Comparison of ENCODE assay signal across 23 mouse cellular contexts in genomic region chr2:104558938-104559337, GRCm38 (mm10). TPM values are rescaled to one million over a fixed set of nuclear protein-coding genes. Genes with fewer than 3 reads are reported as not detected.
DNase-seq lines count a peak whose midpoint lies in the region; ATAC-seq and TF ChIP-seq lines count a peak whose summit lies in the region.
"Had no signal": no experiment of that assay in that cellular context is flagged by ENCODE, and none has a peak within 500 bp of the region (broad histone marks: within the 10 kb centered on the region; RNA-seq: fewer than 3 reads in every experiment).

No protein-coding gene starts in this region.

- in situ Hi-C loops in ES-E14 (cut with MboI; ENCODE audit: low sequenced_read_pairs in 2 of 2, unreplicated experiment in 2 of 2), result no loop called here

- H3K27ac ChIP-seq in midbrain, embryonic 13.5 days, result no peak overlapping the region
- H3K27ac ChIP-seq in midbrain, embryonic 11.5 days (ENCODE audit: low read depth, low read length), result no peak overlapping the region
- peak overlapping the region; percentile 32; the same call in 1 of the 2 replicates for H3K27ac ChIP-seq in ES-E14 (ENCODE audit: insufficient read depth, low read depth, low read length, poor library complexity, severe bottlenecking)
- no peak overlapping the region for H3K27ac ChIP-seq in stomach, postnatal 0 days (replicated peaks)
- H3K27ac ChIP-seq: heart, embryonic 15.5 days; hindbrain, embryonic 15.5 days; layer of hippocampus, adult 2 months; left cerebral cortex, adult 2 months; limb, embryonic 12.5 days; liver, embryonic 14.5 days had no signal

- no peak for TF ChIP-seq CTCF in stomach, postnatal 0 days (IDR thresholded peaks at IDR 0.05; ENCODE audit: low read depth)

- 0 out of 2 replicates have a peak, but pooled peaks cover 3% of the 10 kb centered on the region for H3K4me1 ChIP-seq in midbrain, embryonic 13.5 days (replicated peaks)
- H3K4me1 ChIP-seq in midbrain, embryonic 11.5 days (ENCODE audit: control insufficient read depth, insufficient read depth, low read length), result no peaks in the 10 kb centered on the region
- peaks cover 4 to 6% of the 10 kb centered on the region in 2 experiments; a peak in 2 of 4 replicates for H3K4me1 ChIP-seq in ES-E14 (ENCODE audit: control insufficient read depth in 2 of 2, insufficient read depth in 2 of 2, low read length in 2 of 2, poor library complexity in 1 of 2)
- H3K4me1 ChIP-seq in stomach, postnatal 0 days (replicated peaks; ENCODE audit: control insufficient read depth, insufficient read depth), result no peaks in the 10 kb centered on the region
- H3K4me1 ChIP-seq: heart, embryonic 15.5 days; hindbrain, embryonic 15.5 days; limb, embryonic 12.5 days had no signal

- H3K9me3 ChIP-seq in midbrain, embryonic 13.5 days, result no peaks in the 10 kb centered on the region
- H3K9me3 ChIP-seq in midbrain, embryonic 11.5 days (ENCODE audit: control insufficient read depth, low read length), result no peaks in the 10 kb centered on the region
- H3K9me3 ChIP-seq in ES-E14 (ENCODE audit: control insufficient read depth, insufficient read depth, low read depth, low read length), result no peaks in the 10 kb centered on the region
- H3K9me3 ChIP-seq in stomach, postnatal 0 days (ENCODE audit: control insufficient read depth, low read length), result no peaks in the 10 kb centered on the region
- H3K9me3 ChIP-seq: heart, embryonic 15.5 days; hindbrain, embryonic 15.5 days; limb, embryonic 12.5 days had no signal

- DNase-seq in embryo, embryonic 10 days (ENCODE audit: low spot score), result peak; percentile 7
- DNase-seq in embryo, embryonic 9.5 days (ENCODE audit: extremely low spot score), result no peak
- no peak for DNase-seq in midbrain, embryonic 11.5 days (ENCODE audit: low spot score, missing footprints)
- DNase-seq in ES-E14 (ENCODE audit: low read depth, low spot score), result peak; percentile 62
- peak; percentile 13 for DNase-seq in mesoderm, embryonic 11.5 days (ENCODE audit: low read depth, low spot score)
- DNase-seq in stomach, postnatal 0 days (ENCODE audit: low spot score), result no peak
- no peak for DNase-seq in layer of hippocampus, adult 9-11 months
- DNase-seq: adrenal gland, adult 2 months; cerebellum, postnatal 10 days; forebrain, postnatal 0 days; heart, adult 18-20 months; kidney, adult 11 months; kidney, postnatal 10 days; right cerebral cortex, postnatal 14 days; thymus, postnatal 25 days had no signal

- 71% methylated on average over 6 of the region's 6 CpGs for WGBS in midbrain, embryonic 13.5 days
- WGBS in midbrain, embryonic 11.5 days, result 71% methylated on average over 6 of the region's 6 CpGs
- WGBS in stomach, postnatal 0 days, result 67% methylated on average over 6 of the region's 6 CpGs

- no peak overlapping the region for H3K4me2 ChIP-seq in midbrain, embryonic 13.5 days (replicated peaks)
- H3K4me2 ChIP-seq in midbrain, embryonic 11.5 days, result no peak overlapping the region
- H3K4me2 ChIP-seq in stomach, postnatal 0 days (replicated peaks; ENCODE audit: low read depth), result no peak overlapping the region
- H3K4me2 ChIP-seq: heart, embryonic 15.5 days; hindbrain, embryonic 15.5 days; limb, embryonic 12.5 days had no signal

- H3K36me3 ChIP-seq in midbrain, embryonic 13.5 days, result no peaks in the 10 kb centered on the region
- H3K36me3 ChIP-seq in midbrain, embryonic 11.5 days (ENCODE audit: control insufficient read depth, insufficient read depth, low read length), result no peaks in the 10 kb centered on the region
- H3K36me3 ChIP-seq in ES-E14 (ENCODE audit: control insufficient read depth, insufficient read depth, low read length, poor library complexity, severe bottlenecking), result peaks cover 14% of the 10 kb centered on the region
- no peaks in the 10 kb centered on the region for H3K36me3 ChIP-seq in stomach, postnatal 0 days (ENCODE audit: control insufficient read depth, insufficient read depth, low read length)
- H3K36me3 ChIP-seq: heart, embryonic 15.5 days; hindbrain, embryonic 15.5 days; limb, embryonic 12.5 days had no signal

- no peak overlapping the region for H3K4me3 ChIP-seq in midbrain, embryonic 13.5 days (replicated peaks)
- H3K4me3 ChIP-seq in midbrain, embryonic 11.5 days (ENCODE audit: low read depth, low read length), result no peak overlapping the region
- peak overlapping the region; percentile 72 to 73 for H3K4me3 ChIP-seq in ES-E14 (ENCODE audit: insufficient read depth in 1 of 2, low read depth in 1 of 2, low read length in 2 of 2, poor library complexity in 1 of 2, severe bottlenecking in 1 of 2)
- H3K4me3 ChIP-seq in stomach, postnatal 0 days (ENCODE audit: low read depth, low read length), result no peak overlapping the region
- H3K4me3 ChIP-seq: heart, embryonic 15.5 days; hindbrain, embryonic 15.5 days; layer of hippocampus, adult 2 months; left cerebral cortex, adult 2 months; limb, embryonic 12.5 days had no signal

- TF ChIP-seq EP300 in stomach, postnatal 0 days (optimal IDR thresholded peaks at IDR 0.05), result no peak

- H3K9ac ChIP-seq in midbrain, embryonic 13.5 days (replicated peaks), result no peak overlapping the region
- H3K9ac ChIP-seq in midbrain, embryonic 11.5 days (ENCODE audit: low read length), result no peak overlapping the region
- peak overlapping the region; percentile 83 for H3K9ac ChIP-seq in ES-E14 (ENCODE audit: insufficient read depth, low read depth, low read length, poor library complexity, severe bottlenecking)
- H3K9ac ChIP-seq in stomach, postnatal 0 days (ENCODE audit: low read length), result no peak overlapping the region
- H3K9ac ChIP-seq: forebrain, postnatal 0 days; heart, embryonic 15.5 days; hindbrain, embryonic 15.5 days; limb, embryonic 12.5 days; liver, embryonic 14.5 days had no signal

- no peaks in the 10 kb centered on the region for H3K27me3 ChIP-seq in midbrain, embryonic 13.5 days
- H3K27me3 ChIP-seq in midbrain, embryonic 11.5 days (ENCODE audit: control insufficient read depth, insufficient read depth, low read length), result no peaks in the 10 kb centered on the region
- H3K27me3 ChIP-seq in stomach, postnatal 0 days (ENCODE audit: control insufficient read depth, insufficient read depth, low read length), result no peaks in the 10 kb centered on the region
- H3K27me3 ChIP-seq: heart, embryonic 15.5 days; hindbrain, embryonic 15.5 days; limb, embryonic 12.5 days had no signal

- ATAC-seq in midbrain, embryonic 13.5 days, result 0 out of 2 replicates have a peak, but pooled peaks have one; percentile 53
- no peak for ATAC-seq in midbrain, embryonic 11.5 days (ENCODE audit: low FRiP score)
- ATAC-seq in stomach, postnatal 0 days (ENCODE audit: low FRiP score, low TSS enrichment), result no peak
- ATAC-seq: forebrain, postnatal 0 days; lung, postnatal 0 days had no signal

TF ChIP-seq in ES-E14, 5 proteins besides CTCF, POLR2A, EP300 and RAD21:
- TF ChIP-seq ZNF384 (IDR thresholded peaks at IDR 0.05; ENCODE audit: low read depth, low read length), result no peak
- TF ChIP-seq ZC3H11A (IDR thresholded peaks at IDR 0.05; ENCODE audit: borderline replicate concordance, low read depth, low read length), result no peak
- no peak for TF ChIP-seq MAFK (IDR thresholded peaks at IDR 0.05; ENCODE audit: insufficient read depth, low read depth, low read length)
- TF ChIP-seq HCFC1 (IDR thresholded peaks at IDR 0.05; ENCODE audit: borderline replicate concordance, insufficient read depth, low read length), result no peak
- no peak for TF ChIP-seq CHD2 (IDR thresholded peaks at IDR 0.05; ENCODE audit: low read depth, low read length)

RNA-seq across cellular contexts. Expression of gene Cstf3, which starts 31.4 kb away (rescaled TPM):
- polyA plus RNA-seq in midbrain, embryonic 13.5 days (2015; fragmentation: Nextera tagmentation; extraction: Ambion mirVana), result 109 and 127 TPM in 2 replicates
- 94.8 and 106 TPM in 2 replicates for polyA plus RNA-seq in midbrain, embryonic 11.5 days (2014; fragmentation: Nextera tagmentation; extraction: Ambion mirVana)
- total RNA-seq in ES-E14 (2012; rRNA removed), result 23.3 and 31.8 TPM in 2 replicates
- polyA plus RNA-seq in stomach, postnatal 0 days (2015; fragmentation: Nextera tagmentation; extraction: Ambion mirVana), result 32.9 and 33.4 TPM in 2 replicates

Comparison
In these comparisons a context has a peak if more than half of its experiments do, and no peak if none do; other contexts are left out.
1. DNase-seq: peak in embryo, embryonic 10 days (single experiment), ES-E14 (single experiment) and mesoderm, embryonic 11.5 days (single experiment); none in embryo, embryonic 9.5 days (single experiment), midbrain, embryonic 11.5 days (single experiment), stomach, postnatal 0 days (single experiment) and layer of hippocampus, adult 9-11 months (single experiment).
2. H3K4me3 ChIP-seq: peak in ES-E14 (2 of 2); none in midbrain, embryonic 13.5 days (single experiment), midbrain, embryonic 11.5 days (single experiment) and stomach, postnatal 0 days (single experiment).